Mouse (Mus musculus) thymus, adult 2 months (tissue): ENCODE results near the gene Ttc25. TPM values are rescaled to one million over a fixed set of nuclear protein-coding genes. Genes with fewer than 3 reads are reported as not detected.
"Not testable (repeated sequence)": the region's sequence is repeated elsewhere in the genome, so short reads cannot be mapped to it uniquely, and the experiment has no call there.

ENCODE experiments used
- DNase-seq: peaks from one replicate; pipeline ENCODE4 v3.0.0; 2021
- H3K27ac ChIP-seq: fragments of 200-500 bp; 2 replicates; pipeline ENCODE4 v1.5.1; 2012; ENCODE audit warnings: low read length, control low read depth; ENCODE audit not compliant: control insufficient read depth, insufficient read depth
- H3K27me3 ChIP-seq: fragments of 200-500 bp; 2 replicates; pipeline ENCODE4 v1.6.1; 2012; ENCODE audit warnings: mild to moderate bottlenecking, low read length, moderate library complexity, mixed read lengths; ENCODE audit not compliant: control insufficient read depth, insufficient read depth
- H3K36me3 ChIP-seq: fragments of 200-500 bp; 2 replicates; pipeline ENCODE4 v1.6.1; 2012; ENCODE audit warnings: mild to moderate bottlenecking, low read length, moderate library complexity; ENCODE audit not compliant: control insufficient read depth, insufficient read depth
- H3K4me1 ChIP-seq: fragments of 200-500 bp; replicated peaks from 2 replicates; pipeline ENCODE4 v1.6.1; 2012; ENCODE audit warnings: low read length; ENCODE audit not compliant: control insufficient read depth, insufficient read depth
- H3K4me3 ChIP-seq: fragments of 200-500 bp; 2 replicates; pipeline ENCODE4 v1.5.1; 2012; ENCODE audit warnings: mild to moderate bottlenecking, low read length, control low read depth, moderate library complexity; ENCODE audit not compliant: control insufficient read depth, insufficient read depth
- CTCF ChIP-seq: fragments of 200-500 bp; IDR thresholded peaks from 2 replicates; pipeline ENCODE4 v1.5.1; 2012; ENCODE audit warnings: mild to moderate bottlenecking, control low read depth, low read length, moderate library complexity, borderline replicate concordance; ENCODE audit not compliant: control insufficient read depth, poor library complexity, insufficient read depth; ENCODE audit errors: extremely low read depth
- POLR2A ChIP-seq: fragments of 200-500 bp; IDR thresholded peaks from 2 replicates; pipeline ENCODE4 v1.6.1; 2012; ENCODE audit warnings: mild to moderate bottlenecking, low read length, control low read depth, moderate library complexity; ENCODE audit not compliant: control insufficient read depth, poor library complexity, insufficient read depth; ENCODE audit errors: extremely low read depth
- WGBS: fragments of 180-500 bp; shearing (Covaris S2); methylation state at CpG from one replicate; pipeline ENCODE4 v1.1.7; 2018; 5-methylcytosine and 5-hydroxymethylcytosine counted together
- polyA plus RNA-seq: library from polyadenylated mRNA; depleted of rRNA; stranded (reverse); fragments of >200 nt; gene quantifications from 2 replicates; pipeline ENCODE4 v1.2.3, GENCODE M21; 2012

Gene Ttc25
- polyA plus RNA-seq, 1 experiment, result 0.58 TPM

DNA sequence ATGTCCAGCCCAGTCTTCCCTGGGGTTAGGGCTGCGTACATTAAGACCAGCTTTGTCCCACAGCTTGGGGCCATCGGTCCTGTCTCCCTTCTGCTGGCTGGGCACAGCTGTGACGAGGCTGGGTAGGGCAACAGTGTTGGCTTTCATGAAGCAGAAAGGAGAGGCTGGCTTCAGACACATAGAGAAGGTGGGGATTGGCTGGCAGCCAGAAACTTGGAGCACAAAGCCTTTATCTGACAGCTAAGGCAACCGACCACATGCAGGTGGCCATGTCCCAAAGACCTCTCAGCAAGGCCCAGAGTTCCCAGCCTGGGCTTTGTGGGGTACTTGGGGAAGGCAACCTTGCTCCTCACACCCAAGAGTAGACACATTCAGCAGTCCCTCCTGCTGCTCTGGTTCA is 36.3 kb downstream of the Ttc25 start:
- Histone ChIP-seq H3K4me1 (peaks cover 84% of the 10 kb centered on the region), H3K36me3 (peaks cover 50% of the 10 kb centered on the region), H3K27me3 (no peaks in the 10 kb centered on the region), H3K27ac (peak overlapping the region; percentile 94), H3K4me3 (peak overlapping the region; percentile 3; the same call in 1 of the 2 replicates)
- TF ChIP-seq CTCF (0 out of 2 replicates have a peak, but pooled peaks have one; percentile 39), POLR2A (no peak)
- WGBS, result 8% methylated on average over 4 of the region's 4 CpGs
- DNase-seq, result peak; percentile 56

DNA sequence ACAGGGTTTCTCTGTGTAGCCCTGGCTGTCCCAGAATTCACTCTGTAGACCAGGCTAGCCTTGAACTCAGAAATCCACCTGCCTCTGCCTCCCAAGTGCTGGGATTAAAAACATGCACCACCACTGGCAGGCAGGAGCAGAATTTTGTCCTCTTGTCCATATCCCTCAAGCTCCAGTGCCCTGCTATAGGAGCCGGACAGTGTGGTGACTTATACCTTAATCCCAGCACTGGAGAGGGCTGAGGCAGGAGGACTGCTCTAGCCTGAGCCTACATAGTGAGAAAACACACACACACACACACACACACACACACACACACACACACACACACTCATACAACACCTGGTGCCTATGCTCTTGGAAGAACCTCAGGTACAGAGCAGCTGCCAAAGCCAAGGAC is 37.0 kb downstream of the Ttc25 start:
- peaks cover 54% of the 10 kb centered on the region for H3K36me3 ChIP-seq
- 84% methylated on average over 1 of the region's 1 CpGs for WGBS
- peaks cover 78% of the 10 kb centered on the region for H3K4me1 ChIP-seq
- not testable (repeated sequence) for DNase-seq, H3K4me3 ChIP-seq, H3K27me3 ChIP-seq
- H3K27ac ChIP-seq, result peak overlapping the region; percentile 94

DNA sequence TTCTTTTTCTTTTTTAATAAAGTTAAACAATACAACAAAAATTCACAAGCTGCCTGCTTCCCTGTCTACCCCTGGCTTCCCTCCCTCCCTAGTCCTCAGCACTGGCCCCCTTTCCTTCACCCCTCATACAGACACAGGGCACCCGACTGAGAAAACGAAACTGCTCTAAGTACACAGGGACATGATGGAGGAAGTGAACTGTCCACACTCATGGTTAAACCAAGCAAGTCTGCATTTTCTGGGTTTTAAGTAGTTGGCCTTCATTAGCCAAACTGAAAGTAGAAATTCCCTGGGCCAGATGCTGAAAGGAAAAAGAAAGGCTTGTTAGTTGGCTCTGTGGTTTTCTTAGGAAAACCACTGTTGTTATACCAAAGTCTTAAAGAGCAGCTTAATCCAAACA is 37.4 kb downstream of the Ttc25 start:
- H3K27ac ChIP-seq, result peak overlapping the region; percentile 94
- H3K27me3 ChIP-seq, result no peaks in the 10 kb centered on the region
- H3K4me1 ChIP-seq, result peaks cover 74% of the 10 kb centered on the region
- H3K4me3 ChIP-seq, result peak overlapping the region; percentile 9; the same call in 1 of the 2 replicates
- no peak for DNase-seq
- H3K36me3 ChIP-seq, result peaks cover 58% of the 10 kb centered on the region
- no peak for TF ChIP-seq POLR2A
- 4% methylated on average over 2 of the region's 2 CpGs for WGBS

DNA sequence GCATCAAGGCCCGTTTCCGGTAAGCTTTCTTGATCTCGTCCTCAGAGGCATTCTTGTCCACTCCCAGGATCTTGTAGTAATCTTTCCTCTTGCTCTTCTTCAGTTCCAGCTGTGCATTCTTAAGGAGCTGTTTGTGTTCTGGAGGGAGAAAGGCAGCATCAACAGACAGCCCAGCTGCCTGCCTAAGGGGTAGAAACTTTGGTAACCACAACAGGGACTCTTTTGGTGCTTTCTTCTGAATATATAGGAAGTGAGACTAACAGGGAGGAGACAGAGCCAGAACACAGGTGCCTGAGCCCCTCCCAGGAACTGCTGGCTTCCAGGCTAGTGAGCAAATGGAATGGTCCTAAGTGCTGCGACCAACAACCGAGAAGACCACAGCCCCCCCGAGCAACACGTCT is 39.2 kb downstream of the Ttc25 start:
- peaks cover 62% of the 10 kb centered on the region for H3K36me3 ChIP-seq
- WGBS, result 9% methylated on average over 7 of the region's 7 CpGs
- TF ChIP-seq CTCF, result no peak
- TF ChIP-seq POLR2A, result no peak
- peak overlapping the region; percentile 9 for H3K4me3 ChIP-seq
- H3K27me3 ChIP-seq, result no peaks in the 10 kb centered on the region
- peaks cover 61% of the 10 kb centered on the region for H3K4me1 ChIP-seq
- peak overlapping the region; percentile 94 for H3K27ac ChIP-seq
- DNase-seq, result peak; percentile 48

DNA sequence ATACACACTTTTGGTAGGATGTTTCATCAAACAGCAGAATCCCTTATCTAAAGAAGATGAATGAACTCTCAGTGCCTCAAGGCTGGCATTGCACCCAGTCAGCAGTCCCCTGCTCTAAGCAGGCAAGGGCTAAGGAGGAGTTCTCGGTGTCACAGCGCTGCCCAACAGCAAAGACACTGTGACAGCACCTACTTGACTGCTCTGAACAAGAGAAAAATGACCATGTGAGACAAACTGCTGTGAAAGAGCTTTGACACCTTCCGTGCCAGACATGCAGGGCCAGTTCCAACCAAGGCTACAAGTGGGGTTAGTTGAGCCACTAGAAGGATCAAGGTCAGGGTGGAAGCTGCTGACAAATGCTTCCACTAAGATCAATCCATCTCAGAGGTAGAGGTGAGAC is 39.7 kb downstream of the Ttc25 start:
- Histone ChIP-seq H3K27ac (peak overlapping the region; percentile 94), H3K4me1 (peaks cover 56% of the 10 kb centered on the region), H3K4me3 (no peak overlapping the region), H3K36me3 (peaks cover 68% of the 10 kb centered on the region), H3K27me3 (no peaks in the 10 kb centered on the region)
- WGBS, result 85% methylated on average over 3 of the region's 3 CpGs
- no peak for DNase-seq
- TF ChIP-seq CTCF, result no peak
- no peak for TF ChIP-seq POLR2A

DNA sequence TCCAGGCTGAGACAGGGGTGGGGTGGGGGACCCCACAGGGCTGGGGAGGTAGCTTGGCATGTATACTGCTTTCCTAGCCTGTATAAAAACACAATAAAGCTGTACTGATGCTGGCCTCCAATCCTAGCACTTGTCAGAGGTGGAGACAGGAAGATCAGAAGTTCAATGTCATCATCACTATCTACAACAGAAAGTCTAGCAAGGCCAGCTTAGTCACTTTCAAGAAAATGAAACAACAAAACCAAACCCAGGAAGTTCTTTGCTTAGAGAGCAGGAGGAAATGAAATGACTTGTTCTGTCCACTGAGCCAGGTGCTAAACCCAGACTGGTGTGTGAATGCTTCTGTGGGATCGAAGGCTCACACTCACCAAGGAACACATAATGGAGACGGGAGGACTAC is 43.1 kb downstream of the Ttc25 start:
- Histone ChIP-seq H3K4me3 (no peak overlapping the region), H3K36me3 (peaks cover 82% of the 10 kb centered on the region), H3K27me3 (no peaks in the 10 kb centered on the region), H3K27ac (peak overlapping the region; percentile 60; the same call in 1 of the 2 replicates), H3K4me1 (peaks cover 29% of the 10 kb centered on the region)
- 21% methylated on average over 2 of the region's 2 CpGs for WGBS
- TF ChIP-seq CTCF (no peak), POLR2A (no peak)
- DNase-seq, result no peak

DNA sequence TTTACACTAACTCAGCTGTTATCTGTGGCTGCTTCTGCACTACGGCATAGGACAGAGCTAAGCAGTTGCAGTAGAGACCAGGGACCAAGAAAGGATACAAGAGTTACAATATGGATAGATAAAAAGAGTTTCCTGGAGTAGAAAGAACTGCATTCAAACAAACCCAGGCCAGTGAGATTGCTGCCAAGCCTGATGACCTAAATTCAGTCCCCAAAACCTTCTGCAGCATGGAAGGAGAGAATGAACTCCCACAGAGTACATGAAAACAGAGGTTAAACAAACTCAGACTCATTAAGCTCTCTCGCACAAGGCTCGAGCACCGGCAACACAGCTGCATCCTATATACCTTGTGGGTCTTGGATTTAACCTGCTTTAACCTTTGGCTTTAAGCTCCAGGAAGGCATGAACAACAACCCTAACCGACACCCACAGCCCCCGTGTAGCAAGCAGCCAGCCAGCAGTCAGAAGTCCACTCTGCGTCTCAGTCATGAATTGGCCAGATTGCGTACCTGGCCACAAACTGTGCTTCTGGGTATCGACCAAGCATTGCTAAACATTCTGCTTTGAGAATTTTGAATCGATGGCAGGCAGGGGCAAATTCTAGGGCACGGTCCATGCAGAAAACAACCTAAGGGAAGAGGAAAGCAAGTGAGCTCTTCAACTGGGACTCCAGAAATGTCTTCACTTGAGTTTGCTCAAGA is 47.1 kb downstream of the Ttc25 start:
- 98% methylated on average over 11 of the region's 11 CpGs for WGBS
- DNase-seq, result no peak
- H3K27ac ChIP-seq, result no peak overlapping the region
- peaks cover 4% of the 10 kb centered on the region for H3K4me1 ChIP-seq
- H3K4me3 ChIP-seq, result no peak overlapping the region
- H3K27me3 ChIP-seq, result no peaks in the 10 kb centered on the region
- TF ChIP-seq POLR2A (no peak), CTCF (no peak)
- H3K36me3 ChIP-seq, result peaks cover 85% of the 10 kb centered on the region
